Mouse (Mus musculus) brain, embryonic 14.5 days (tissue): ENCODE results near the gene Mthfd1.

ENCODE experiments used
- CTCF ChIP-seq: fragments of 200-500 bp; IDR thresholded peaks from 2 replicates; pipeline ENCODE4 v1.5.1; 2012; ENCODE audit warnings: inconsistent platforms, mild to moderate bottlenecking, moderate library complexity, borderline replicate concordance; ENCODE audit not compliant: insufficient read depth, insufficient read length; ENCODE audit errors: extremely low read depth
- POLR2A ChIP-seq: fragments of 200-500 bp; IDR thresholded peaks from 2 replicates; pipeline ENCODE4 v1.6.1; 2012; ENCODE audit warnings: mild to moderate bottlenecking, inconsistent platforms, borderline replicate concordance; ENCODE audit not compliant: poor library complexity, insufficient read depth, insufficient read length, severe bottlenecking; ENCODE audit errors: extremely low read depth

DNA sequence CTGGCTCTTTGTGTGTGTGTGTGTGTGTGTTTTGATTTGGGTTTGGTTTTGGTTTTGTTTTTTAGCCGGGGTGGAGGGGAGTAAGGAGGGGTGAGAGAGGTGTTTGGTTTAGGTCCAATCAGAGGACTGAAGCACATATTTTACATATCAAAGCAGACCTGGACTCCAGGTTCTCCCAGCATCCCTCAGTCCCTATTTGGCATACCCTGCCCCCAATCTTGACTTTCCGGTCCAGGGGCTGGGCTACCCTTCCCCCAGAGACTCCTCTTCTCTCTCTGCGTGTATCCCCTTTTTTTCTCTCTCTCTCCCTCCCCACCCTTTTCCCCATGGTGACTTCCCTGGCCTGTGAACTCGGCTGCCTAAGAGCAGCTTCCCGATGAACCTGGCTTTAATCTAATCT lies 40.0 kb upstream of the Mthfd1 start:
- TF ChIP-seq CTCF, result no peak
- no peak for TF ChIP-seq POLR2A
